Mouse (Mus musculus) lung, postnatal 36 days (tissue): ENCODE measurements around the gene Cracr2b.

ENCODE experiments used
- DNase-seq: peaks from one replicate; pipeline ENCODE4 v3.0.0; 2022; ENCODE audit warnings: mixed read lengths

The Cracr2b gene

DNA sequence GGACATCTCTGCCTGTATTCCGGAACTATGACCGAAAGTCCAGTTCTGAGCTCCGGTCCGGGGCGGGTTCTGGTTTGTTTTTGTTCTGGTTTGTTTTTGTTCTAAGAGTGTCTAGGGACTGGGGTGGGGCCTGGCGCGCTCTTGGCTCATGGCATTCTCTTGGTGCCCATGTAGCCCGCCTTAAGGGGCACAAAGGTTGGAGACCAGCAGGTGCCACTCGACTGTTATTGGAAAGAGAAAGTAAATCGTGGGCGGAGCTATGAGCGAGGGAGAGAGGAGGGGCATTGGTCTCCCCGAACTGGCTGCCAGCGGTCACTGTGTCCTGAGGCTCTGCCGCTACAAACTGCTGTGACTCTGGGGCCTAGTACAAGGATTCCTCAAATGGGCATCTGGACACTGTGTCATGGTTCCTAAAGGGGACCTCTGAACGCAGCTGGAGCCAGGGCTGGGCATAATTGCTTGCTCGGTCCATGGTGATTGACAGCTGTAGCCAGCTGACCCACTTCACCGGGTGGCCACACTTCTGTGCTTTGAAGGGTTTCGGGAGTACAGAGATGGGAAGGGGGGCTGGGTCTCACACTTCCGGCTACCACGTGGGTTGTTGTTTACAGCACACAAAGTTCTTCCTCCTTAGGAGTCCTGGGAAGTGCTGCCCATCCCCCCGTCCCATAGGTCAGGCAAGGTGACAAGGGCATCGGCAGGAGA lies 5.1 kb upstream of the Cracr2b start:
- DNase-seq: peak; percentile 94

DNA sequence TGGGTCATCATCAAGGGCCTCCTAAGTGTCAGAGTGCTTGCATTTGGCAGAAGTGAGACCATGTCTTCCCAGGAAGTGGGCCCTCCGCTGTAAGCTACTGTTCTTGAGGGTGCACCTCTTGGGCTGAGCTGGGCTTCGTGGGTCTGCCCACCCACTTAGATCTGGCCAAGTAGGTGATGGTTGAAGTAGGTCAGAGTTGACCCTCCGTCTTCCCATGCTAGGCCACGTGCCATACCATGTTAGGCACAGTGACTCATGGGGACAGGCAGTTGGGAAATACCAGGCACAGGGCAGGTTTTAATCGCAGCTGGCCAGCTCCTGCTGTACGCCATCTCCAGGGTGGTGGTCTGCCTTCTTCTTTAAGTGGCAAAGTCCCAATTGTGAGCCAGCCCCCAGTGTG lies 4.2 kb upstream of the Cracr2b start:
- DNase-seq: peak; percentile 80

DNA sequence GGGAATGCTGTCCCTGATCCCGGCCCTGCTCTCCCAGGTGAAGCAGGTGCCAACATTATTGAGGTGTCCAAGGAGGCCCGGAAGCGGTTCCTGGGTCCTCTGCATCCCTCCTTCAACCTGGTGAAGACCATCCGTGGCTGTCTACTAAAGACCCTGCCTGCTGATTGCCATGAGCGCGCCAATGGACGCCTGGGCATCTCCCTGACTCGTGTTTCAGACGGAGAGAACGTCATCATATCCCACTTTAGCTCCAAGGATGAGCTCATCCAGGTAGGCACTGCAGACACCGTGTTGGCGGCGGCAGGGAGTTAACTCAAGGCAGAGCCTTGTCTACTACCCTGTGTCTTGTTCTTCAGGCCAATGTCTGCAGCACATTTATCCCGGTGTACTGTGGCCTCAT lies 3.7 kb upstream of the Cracr2b start:
- no peak for DNase-seq

DNA sequence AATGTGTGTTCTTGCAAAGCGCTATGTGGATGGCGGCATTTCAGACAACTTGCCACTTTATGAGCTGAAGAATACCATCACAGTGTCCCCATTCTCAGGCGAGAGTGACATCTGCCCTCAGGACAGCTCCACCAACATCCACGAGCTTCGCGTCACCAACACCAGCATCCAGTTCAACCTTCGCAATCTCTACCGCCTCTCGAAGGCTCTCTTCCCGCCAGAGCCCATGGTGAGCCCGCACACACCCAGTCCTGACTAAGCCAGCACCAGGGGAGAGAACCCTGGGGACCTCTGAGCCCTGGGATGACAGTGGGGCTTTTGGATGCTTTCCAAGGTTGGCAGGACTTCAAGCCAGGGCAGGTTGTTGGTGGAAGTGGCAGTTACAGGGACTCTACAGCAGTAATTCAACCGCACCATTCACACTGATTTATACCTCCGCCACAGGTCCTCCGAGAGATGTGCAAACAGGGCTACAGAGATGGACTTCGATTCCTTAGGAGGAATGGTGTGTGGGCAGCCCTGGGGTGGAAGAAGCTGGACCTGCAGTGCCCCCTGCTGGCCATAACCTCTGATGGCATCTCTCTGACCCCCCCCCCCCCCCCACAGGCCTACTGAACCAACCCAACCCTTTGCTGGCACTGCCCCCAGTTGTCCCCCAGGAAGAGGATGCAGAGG lies 2.8 kb upstream of the Cracr2b start:
- peak; percentile 83 for DNase-seq

DNA sequence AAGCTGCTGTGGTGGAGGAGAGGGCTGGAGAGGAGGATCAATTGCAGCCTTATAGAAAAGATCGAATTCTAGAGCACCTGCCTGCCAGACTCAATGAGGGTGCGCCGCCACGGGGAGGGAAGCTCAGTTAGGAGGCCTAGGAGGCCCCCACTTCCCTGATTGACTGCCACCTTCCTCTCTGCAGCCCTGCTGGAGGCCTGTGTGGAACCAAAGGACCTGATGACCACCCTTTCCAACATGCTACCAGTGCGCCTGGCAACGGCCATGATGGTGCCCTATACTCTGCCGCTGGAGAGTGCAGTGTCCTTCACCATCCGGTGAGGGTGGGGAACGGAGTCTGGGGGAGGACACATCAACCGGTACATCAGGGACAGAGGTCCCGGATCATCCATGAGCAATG lies 2.2 kb upstream of the Cracr2b start:
- DNase-seq: no peak

DNA sequence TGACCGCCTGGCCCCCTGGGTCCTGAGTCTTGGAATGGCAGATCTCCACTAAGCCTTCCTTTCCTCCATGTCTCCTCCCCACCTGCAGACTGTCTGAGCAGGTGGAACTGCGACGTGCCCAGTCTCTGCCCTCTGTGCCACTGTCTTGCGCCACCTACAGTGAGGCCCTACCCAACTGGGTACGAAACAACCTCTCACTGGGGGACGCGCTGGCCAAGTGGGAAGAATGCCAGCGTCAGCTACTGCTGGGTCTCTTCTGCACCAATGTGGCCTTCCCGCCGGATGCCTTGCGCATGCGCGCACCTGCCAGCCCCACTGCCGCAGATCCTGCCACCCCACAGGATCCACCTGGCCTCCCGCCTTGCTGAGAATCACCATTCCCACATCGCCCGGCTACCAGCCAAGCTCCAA lies 1.6 kb upstream of the Cracr2b start:
- no peak for DNase-seq

DNA sequence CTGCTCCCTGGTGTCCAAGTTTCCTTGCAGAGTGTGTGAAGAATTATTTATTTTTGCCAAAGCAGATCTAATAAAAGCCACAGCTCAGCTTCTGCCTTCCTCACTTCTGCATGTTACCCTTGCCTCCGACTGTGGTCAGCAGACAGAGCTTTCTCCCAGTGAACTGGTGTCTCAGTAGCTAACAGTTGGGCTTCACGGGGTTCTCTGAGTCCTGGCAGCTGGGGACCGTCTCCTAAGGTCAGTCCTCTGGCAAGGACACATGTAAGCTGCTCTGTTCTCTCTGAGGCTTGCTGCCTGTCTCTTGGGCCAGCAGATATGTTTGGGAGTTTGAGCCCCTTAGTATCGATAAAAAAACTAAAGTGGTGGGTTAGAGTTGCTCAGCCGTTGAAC lies 898 bp upstream of the Cracr2b start:
- no peak for DNase-seq

DNA sequence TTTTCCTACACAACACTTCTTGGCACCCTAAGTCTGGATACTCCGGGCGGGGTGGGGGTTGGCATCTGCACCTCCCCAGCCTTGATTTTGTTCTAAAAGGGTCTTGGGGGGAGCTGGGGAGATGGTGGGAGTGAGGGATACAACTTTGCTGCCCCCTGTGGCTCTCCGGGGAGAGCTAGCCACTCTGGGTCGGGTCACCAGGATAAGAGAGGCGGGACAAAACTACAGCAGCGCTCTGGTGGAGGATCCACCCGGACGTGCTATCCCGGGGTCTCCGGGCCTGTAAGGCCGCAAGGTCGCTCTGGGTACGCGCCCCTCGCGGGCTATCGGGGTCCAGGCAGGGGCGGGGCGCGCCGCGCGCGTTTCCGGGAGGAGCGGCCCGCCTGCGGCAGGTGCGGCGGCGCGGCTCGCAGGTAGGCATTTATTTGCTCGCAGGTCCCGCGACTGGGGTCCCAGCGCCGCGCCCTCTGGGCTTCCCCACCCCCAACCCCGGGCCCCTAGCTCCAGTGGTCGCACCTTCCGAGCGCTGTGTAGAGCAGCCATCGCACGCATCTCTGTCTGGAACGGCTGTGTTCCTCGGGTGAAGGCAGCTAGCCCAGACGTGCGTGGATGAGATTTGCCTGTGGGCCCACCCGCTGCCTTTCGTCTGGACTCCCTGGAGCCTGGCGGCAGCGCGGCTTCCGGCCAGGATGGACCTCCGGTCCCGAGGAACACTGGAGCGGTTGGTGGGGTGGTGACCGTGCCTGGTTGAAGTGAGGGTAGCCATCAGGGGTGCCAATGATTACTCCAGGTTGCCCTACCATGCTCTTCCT lies 833 bp downstream of the Cracr2b start:
- peak; percentile 61 for DNase-seq

DNA sequence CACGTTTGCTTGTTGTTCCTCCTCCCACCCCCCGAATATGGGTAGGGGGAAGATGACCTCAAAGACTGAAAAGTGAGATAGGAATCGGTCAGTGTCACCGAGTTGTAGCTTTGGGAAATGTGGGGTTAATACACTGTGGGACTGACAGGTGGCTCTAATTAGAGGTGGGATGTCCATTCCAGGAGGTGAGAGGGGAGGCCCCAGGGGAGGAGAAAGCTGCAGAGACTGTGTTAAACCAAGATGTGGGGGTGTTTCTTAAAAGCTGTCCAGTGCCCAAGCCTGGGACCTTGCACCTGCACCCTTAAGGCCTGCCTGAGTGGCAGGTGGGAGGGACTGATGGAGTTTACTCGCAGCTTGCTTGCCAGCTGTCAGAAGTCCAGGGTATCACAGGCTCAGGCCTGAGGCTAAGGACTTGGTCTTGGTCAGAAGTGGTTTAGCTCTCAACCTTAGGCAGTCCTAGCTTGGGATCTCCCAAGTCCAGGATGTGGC lies 1.5 kb downstream of the Cracr2b start:
- DNase-seq: peak; percentile 93

DNA sequence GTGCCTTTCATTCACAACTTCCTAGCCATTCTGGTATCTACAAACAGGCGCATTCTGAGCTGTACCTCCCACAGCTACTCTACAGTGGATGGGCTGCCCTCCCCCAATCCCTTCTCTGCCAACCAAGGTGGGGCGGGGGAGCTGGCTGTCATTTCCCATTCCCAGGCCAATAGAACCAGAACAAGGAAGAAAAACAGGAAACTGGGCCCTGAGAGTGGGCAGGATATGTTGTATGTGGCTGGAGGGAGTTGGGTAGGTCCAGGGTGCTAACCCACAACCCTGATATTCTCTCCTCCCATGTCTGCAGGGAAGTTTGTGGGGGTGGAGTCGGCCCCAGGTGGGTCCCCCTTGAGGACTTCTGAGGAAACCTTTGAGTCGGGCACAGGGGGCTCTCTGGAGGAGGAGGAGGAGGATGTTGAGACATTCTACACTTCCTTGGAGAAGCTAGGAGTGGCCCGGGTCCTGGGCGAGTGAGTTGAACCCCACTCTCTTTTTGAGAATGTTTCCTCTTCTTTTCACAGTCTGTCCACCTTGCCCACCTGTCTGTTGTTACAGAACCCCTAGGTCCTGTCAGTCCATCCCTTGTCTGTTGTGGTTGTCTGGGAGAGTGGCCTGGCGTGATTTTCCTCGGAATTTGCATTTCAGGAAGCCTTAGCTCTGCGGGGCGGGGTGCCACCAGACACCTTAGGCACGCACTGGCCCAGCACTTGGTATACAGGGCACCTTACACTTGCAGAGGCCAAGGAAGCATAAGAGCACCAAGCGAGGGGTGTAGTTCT lies 3.1 kb downstream of the Cracr2b start:
- peak; percentile 95 for DNase-seq

DNA sequence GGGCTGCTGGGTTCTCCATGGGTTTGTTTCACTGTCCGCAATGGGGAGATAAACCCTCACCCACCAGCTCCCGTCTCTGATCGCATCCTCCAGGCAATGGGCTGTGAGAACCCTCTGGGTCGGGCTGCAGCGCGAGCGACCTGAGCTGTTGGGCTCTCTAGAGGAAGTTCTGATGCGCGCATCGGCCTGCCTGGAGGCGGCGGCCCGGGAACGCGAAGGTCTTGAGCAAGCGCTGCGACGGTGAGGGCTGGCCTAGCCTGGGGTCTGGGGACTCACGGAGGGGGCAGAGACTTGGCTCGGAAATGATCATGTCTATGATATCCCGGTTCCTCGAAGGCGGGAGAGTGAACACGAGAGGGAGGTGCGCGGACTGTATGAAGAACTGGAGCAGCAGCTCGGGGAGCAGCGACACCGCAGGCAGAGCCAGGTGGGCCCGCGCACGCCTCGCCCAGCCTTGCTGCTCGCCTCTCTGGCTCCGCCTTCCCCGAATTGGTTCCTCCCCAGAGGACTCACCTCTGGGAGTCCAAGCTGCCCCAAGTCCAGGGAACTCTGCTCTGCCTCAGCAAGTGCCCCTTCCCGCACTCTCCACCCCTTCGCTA lies 3.8 kb downstream of the Cracr2b start:
- DNase-seq: peak; percentile 75

DNA sequence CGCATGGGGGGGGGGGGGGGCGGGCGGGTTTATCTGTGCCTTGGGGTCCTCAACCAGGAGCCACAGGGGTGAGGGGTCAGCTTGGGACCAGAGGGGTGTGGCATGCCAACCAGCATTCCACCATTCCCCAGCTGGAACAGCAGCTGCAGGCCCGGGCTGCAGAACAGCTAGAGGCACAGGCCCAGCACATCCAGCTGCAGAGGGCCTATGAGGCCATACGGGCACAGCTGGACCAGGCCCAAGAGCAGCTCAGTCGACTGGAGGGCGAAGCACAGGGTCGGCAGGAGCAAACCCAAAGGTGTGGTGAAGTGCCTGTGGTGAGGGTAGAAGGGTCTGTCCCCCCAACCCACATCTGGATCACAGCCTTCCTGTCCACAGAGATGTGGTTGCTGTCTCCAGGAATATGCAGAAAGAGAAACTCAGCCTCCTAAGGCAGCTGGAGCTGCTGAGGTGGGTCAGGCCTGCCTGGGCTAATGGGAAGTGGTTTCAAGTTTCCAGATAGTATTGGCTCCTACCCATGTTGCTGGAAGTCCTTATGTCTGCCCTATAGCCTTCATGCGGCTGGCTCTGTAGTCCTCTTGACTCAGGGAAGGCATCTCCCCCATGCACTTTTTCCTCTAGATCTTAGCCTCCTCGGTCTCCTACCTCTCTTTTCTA lies 4.6 kb downstream of the Cracr2b start:
- no peak for DNase-seq

DNA sequence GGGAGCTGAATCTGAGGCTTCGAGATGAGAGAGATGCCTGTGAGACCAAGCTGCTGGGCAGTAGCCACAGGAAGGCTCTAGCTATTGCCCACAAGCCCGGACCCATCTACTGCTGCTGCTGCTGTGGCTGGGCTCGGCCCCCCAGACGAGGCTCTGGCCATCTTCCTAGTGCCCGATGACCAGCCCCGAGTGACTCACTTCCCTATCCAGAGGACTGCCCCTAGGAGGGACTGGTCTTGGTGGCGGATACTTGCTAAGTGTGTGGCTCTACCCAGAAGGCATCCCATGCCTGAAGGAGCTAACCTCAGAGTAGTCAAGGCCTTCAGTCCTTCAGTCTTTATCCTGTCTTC lies 5.1 kb downstream of the Cracr2b start:
- DNase-seq: peak; percentile 65

DNA sequence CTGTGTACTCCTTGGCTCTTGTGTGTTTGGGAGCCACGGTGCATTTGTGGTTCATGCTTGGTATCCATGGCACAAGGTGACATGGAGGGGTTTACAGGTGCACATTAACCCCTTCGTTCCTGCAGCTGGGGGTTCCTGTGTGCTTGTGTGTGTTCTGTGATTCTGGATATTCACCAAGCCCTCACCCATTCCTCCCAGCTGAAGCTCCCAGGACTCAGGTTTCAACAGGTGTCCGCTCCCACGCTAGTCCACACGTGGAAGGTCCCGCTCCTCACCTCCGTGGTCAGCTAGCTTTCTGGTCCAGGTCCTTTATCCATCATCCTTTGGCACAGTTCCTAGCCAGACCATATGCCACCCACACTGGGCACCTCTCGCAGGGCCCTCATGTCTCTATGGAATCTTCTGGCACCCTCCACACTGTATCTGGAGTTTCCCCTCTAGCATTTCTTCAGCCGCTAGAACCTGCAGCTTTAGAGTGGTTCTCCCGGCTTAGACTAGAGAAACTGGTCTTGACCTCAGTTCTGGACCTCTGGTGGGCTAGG lies 5.8 kb downstream of the Cracr2b start:
- DNase-seq: no peak

DNA sequence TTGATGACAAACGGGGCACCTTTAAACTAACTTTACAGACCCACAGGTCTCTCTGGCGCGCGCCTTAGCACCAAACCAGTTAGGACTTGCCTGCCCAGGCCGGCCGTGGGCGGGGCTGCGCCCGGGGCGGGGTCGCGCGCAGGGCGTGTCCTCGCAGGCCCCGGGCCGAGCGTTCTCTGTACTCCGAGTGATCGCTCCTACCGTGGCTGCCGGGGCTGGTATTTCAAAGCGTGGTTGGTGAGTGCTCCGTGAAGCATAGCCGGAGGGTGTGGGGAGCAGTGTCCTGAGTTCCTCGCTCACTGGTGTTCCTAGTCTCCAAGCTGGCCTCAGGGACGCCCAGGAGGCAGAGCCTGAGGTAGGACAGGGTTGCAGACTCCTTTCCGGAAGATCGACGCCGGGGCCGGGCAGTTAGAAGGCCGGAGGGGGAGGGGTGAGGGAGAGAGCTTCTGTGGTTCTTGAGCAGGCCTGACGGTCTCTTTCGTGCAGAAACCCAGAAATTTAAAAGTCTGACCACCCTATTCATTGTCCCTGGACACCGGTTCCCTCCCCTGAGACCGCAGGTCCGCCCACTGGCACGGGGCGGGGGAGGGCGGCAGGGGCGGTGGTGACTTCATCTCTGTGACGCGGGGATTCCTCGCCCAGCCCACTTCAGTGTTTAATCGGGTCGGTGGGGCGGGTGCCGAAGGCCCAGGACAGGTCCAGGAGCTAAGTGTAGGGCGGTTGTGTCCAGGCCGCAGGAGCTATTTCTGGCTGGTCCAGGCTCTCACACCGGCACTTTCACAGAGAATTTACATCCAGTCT lies 6.5 kb downstream of the Cracr2b start, which contains the start of gene Cd151:
Cd151 (plus strand) TSS at position 163 of the 801 bp plus-strand sequence.
- DNase-seq: peak; percentile 94

DNA sequence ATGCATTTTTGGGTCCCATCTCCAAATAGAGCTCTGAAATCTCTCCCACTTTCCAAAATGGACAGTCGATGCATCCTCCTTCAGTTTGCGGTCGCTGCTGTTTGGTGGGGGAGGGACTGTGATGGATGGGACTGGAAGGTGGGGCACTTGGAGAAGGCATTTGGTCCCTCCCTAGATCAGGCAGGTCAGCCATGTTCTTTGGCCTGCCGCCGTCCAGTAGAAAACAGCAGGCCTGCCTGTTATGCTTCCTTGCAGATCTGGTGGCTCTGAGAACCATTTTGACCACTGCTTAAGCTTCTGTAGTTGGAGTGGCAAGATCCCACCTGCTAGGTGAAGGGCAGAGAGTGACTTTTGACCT lies 7.2 kb downstream of the Cracr2b start:
- DNase-seq: no peak

DNA sequence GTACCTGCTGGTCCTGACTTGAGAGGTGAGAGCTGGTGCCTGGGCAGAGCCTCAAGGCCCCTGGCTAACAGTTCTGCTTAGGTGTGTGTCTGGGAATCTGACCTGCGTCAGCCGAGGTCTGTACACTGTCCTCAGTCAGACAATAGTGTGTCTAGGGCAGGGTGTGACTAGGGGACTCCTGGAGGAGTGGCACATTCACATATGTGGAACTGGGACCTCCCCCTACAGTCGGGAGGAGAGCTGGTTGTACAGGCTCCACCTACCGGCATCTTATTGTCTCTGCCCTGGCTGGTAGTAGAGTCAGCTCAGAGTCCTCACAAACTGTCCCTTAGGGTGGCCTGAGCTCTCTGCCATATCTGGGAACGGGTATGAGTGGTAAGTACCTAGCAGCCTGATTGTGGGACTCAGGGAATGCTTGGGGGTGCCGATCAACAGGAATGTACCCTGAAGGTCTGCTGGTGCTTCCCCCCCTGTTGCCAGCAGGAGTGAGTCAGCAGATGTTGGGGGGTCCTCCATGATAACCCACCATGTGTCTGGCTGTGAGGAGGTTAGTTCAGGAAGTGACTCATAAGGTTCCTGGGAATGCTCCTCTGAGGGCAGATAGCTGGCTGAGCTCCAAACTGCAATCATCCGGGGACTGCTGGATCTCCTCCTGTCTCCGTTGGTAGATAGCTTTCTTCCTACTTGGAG lies 7.8 kb downstream of the Cracr2b start:
- DNase-seq: peak; percentile 90

DNA sequence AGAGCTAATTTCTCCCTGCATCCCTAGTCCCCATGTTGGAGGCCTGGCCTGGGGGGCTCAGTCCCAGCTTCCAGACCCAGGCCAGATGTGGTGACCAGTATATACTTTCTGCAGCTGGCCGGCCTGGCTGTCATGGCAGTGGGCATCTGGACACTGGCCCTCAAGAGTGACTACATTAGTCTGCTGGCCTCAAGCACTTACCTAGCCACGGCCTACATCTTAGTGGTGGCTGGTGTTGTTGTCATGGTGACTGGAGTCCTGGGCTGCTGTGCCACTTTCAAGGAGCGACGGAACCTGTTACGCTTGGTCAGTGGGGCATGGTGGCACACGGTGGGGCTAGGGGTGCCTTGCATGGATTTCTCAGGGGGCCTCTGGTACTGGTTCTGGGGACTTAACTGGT lies 8.5 kb downstream of the Cracr2b start:
- DNase-seq: no peak

DNA sequence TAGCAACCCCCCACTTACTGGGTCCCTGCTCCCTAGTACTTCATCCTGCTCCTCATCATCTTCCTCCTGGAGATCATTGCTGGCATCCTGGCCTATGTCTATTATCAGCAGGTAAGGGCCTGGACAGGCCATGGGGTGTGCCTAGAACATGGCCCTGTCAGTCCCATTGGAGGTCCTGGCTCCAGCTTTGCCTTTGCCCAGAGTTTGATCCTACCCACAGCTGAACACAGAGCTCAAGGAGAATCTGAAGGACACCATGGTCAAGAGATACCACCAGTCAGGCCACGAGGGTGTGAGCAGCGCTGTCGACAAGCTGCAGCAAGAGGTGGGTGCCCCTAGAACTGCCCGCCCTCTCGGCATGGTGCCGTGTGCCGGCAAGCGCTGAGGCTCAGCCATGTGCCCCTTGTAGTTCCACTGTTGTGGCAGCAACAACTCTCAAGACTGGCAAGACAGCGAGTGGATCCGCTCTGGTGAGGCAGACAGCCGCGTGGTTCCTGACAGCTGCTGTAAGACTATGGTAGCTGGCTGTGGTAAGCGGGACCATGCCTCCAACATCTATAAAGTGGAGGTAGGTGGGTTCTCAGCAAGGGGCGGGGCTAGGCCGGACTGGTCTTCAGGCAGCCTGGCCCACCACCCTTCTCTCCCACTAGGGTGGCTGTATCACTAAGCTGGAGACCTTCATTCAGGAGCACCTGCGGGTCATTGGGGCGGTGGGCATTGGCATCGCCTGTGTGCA lies 9.2 kb downstream of the Cracr2b start:
- DNase-seq: no peak

DNA sequence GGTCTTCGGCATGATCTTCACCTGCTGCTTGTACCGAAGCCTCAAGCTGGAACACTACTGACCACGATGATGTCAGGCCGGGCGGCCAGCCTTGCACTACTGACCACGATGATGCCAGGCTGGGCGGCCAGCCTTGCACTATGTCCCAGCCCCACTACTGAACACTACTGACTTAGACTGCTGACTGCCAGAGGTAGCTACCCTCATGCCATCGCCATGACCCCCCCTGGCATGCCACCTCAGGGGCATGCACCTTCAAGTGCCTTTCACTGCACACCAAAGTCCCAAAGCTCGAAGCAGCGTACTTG lies 9.7 kb downstream of the Cracr2b start:
- DNase-seq: no peak
